Mouse (Mus musculus) brain, embryonic 14.5 days (tissue): Measurements from ENCODE around the gene Gm10283.

Source experiments
- CTCF ChIP-seq: fragments of 200-500 bp; IDR thresholded peaks from 2 replicates; pipeline ENCODE4 v1.5.1; 2012; ENCODE audit warnings: inconsistent platforms, mild to moderate bottlenecking, moderate library complexity, borderline replicate concordance; ENCODE audit not compliant: insufficient read depth, insufficient read length; ENCODE audit errors: extremely low read depth
- POLR2A ChIP-seq: fragments of 200-500 bp; IDR thresholded peaks from 2 replicates; pipeline ENCODE4 v1.6.1; 2012; ENCODE audit warnings: mild to moderate bottlenecking, inconsistent platforms, borderline replicate concordance; ENCODE audit not compliant: poor library complexity, insufficient read depth, insufficient read length, severe bottlenecking; ENCODE audit errors: extremely low read depth

DNA sequence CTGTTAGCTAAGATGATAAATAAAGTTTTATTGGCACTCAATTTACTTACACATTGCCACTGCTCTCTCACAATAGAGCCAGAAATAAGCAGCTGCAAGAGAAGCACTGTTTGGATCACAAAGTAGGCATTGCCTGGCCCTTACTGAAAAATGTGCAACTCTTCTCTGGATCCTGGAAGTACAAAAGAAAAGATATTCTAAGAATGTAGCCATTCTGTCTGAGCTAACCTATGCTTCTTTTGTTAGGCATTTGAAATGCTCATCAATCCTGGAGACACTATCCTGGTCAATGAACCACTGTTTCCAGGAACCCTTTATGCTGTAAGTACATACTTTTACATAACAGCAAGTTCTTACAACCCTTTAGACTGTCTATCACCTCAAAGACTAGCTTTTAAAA is 15.3 kb upstream of the Gm10283 start:
- TF ChIP-seq POLR2A (no peak), CTCF (no peak)
